ENCODE assay signal across 8 mouse cellular contexts in the genomic region with DNA sequence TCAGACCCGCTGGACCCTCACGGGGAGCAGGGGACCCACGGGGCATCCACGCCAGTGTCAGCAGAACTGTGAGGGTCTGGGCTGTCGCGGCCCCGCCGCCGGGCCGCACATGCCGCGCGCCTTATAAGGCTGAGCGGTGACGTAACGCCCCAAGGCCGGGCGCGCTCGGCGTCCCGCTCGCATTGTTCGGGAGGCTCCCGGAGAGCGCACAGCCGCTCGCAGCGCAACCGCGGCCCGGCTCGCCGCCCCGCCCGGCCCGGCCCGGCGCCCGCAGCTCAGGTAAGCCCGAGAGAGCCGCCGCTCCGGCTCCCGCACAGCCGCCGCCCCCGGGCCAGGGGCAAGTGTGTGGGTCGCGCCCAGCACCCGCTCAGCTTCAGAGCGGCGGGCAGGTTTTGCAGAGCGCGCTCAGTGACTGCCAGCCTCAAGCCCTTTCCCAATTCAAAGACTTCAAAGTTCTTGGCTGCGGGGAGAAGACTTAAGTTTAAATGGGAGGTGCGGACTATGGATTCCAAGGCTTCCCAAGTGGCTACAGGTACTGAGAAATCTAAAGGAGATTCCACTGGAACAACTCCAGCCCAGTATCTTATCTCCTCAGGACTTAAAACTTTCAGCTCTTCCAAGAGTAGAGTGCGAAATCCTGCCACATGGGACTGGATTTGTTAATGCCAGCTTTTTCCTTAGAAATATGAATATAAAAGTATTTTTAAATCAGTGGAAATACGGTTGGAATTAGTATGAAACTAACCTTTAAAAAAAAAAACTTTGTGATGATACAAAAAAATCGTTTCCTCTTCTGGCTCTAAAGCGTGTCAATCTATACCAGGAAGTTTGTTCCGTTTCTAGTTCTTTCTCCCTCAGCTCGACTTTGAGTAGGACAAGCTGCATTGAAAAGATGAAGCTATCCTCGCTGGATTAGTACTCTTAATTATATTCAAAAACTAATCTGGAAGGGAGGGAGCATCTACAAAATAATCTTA. TPM values are rescaled to one million over a fixed set of nuclear protein-coding genes. Genes with fewer than 3 reads are reported as not detected.
A peak's percentile ranks its signal among the peaks of the same experiment; 100 is the strongest.
DNase-seq lines count a peak whose midpoint lies in the region; ATAC-seq and TF ChIP-seq lines count a peak whose summit lies in the region.

No protein-coding gene starts in this region.

- no peaks in the 10 kb centered on the region for H3K27me3 ChIP-seq in C2C12 (ENCODE audit: control insufficient read depth, insufficient read depth, insufficient read length)
- H3K27me3 ChIP-seq in forebrain, embryonic 10.5 days (ENCODE audit: poor library complexity, severe bottlenecking) = peaks cover 11% of the 10 kb centered on the region
- no peaks in the 10 kb centered on the region for H3K27me3 ChIP-seq in heart, embryonic 16.5 days (ENCODE audit: control insufficient read depth, insufficient read depth, low read length)
- H3K27me3 ChIP-seq in neural tube, embryonic 13.5 days = peaks cover 8% of the 10 kb centered on the region

- H3K79me2 ChIP-seq in C2C12 (ENCODE audit: control insufficient read depth, insufficient read depth) = peaks cover 52% of the 10 kb centered on the region

- peak overlapping the region; percentile 97 for H3ac ChIP-seq in C2C12 (ENCODE audit: control insufficient read depth, insufficient read length, low read depth)

- peak overlapping the region; percentile 39 for H3K4me3 ChIP-seq in C2C12 (ENCODE audit: insufficient read depth, poor library complexity, severe bottlenecking)
- H3K4me3 ChIP-seq in forebrain, embryonic 10.5 days = peak overlapping the region; percentile 75
- peak overlapping the region; percentile 73 for H3K4me3 ChIP-seq in heart, embryonic 16.5 days (ENCODE audit: low read length)
- peak overlapping the region; percentile 70 for H3K4me3 ChIP-seq in neural tube, embryonic 13.5 days

- peaks cover 35% of the 10 kb centered on the region for H3K36me3 ChIP-seq in C2C12 (ENCODE audit: control insufficient read depth, insufficient read depth)
- no peaks in the 10 kb centered on the region for H3K36me3 ChIP-seq in forebrain, embryonic 10.5 days (replicated peaks)
- H3K36me3 ChIP-seq in heart, embryonic 16.5 days (ENCODE audit: control insufficient read depth, insufficient read depth) = peaks cover 4% of the 10 kb centered on the region; the same call in 1 of the 2 replicates
- no peaks in the 10 kb centered on the region for H3K36me3 ChIP-seq in neural tube, embryonic 13.5 days

- peak overlapping the region; percentile 92 for H3K9ac ChIP-seq in heart, embryonic 16.5 days (ENCODE audit: low read length)
- H3K9ac ChIP-seq in neural tube, embryonic 13.5 days = peak overlapping the region; percentile 84

- H3K4me2 ChIP-seq in heart, embryonic 16.5 days (ENCODE audit: low read depth, low read length) = peak overlapping the region; percentile 97
- H3K4me2 ChIP-seq in neural tube, embryonic 13.5 days = peak overlapping the region; percentile 87

- no peak for TF ChIP-seq CTCF in C2C12 (IDR thresholded peaks at IDR 0.05; ENCODE audit: control insufficient read depth, insufficient read depth, insufficient read length)

- ATAC-seq in heart, embryonic 16.5 days (replicated peaks; ENCODE audit: extremely low read depth, insufficient read depth, low FRiP score) = peak; percentile 96
- ATAC-seq in neural tube, embryonic 13.5 days (ENCODE audit: low read depth) = peak; percentile 98

- H3K79me3 ChIP-seq in C2C12 (ENCODE audit: low read depth) = peaks cover 51% of the 10 kb centered on the region

- H3K27ac ChIP-seq in forebrain, embryonic 10.5 days = peak overlapping the region; percentile 92
- peak overlapping the region; percentile 85 for H3K27ac ChIP-seq in heart, embryonic 16.5 days (ENCODE audit: low read length)
- H3K27ac ChIP-seq in neural tube, embryonic 13.5 days (replicated peaks) = no peak overlapping the region

- H3K4me1 ChIP-seq in forebrain, embryonic 10.5 days = peaks cover 28% of the 10 kb centered on the region
- H3K4me1 ChIP-seq in heart, embryonic 16.5 days (ENCODE audit: control insufficient read depth, insufficient read depth, low read length) = peaks cover 22% of the 10 kb centered on the region
- 0 out of 2 replicates have a peak, but pooled peaks cover 6% of the 10 kb centered on the region for H3K4me1 ChIP-seq in neural tube, embryonic 13.5 days (replicated peaks)

- 3% methylated on average over 64 of the region's 64 CpGs for whole genome bisulfite sequencing in forebrain, embryonic 10.5 days
- WGBS in heart, embryonic 16.5 days = 1% methylated on average over 57 of the region's 64 CpGs
- 2% methylated on average over 52 of the region's 64 CpGs for WGBS in neural tube, embryonic 13.5 days

- H3K9me3 ChIP-seq in forebrain, embryonic 10.5 days = no peaks in the 10 kb centered on the region
- no peaks in the 10 kb centered on the region for H3K9me3 ChIP-seq in heart, embryonic 16.5 days (replicated peaks; ENCODE audit: control insufficient read depth, low read length)
- H3K9me3 ChIP-seq in neural tube, embryonic 13.5 days = no peaks in the 10 kb centered on the region

- peak; percentile 86 for DNase-seq in adrenal gland, postnatal 14 days
- peak; percentile 74 for DNase-seq in forebrain, embryonic 10.5 days (ENCODE audit: extremely low spot score, low spot score)
- peak; percentile 87 for DNase-seq in kidney, postnatal 14 days
- DNase-seq in lung, adult 18-20 months = peak; percentile 80 to 84
- DNase-seq in testis, postnatal 10 days (ENCODE audit: low spot score) = peak; percentile 84

TF ChIP-seq in C2C12, 6 proteins besides CTCF, POLR2A, EP300 and RAD21:
- no peak for TF ChIP-seq FOSL1 (IDR thresholded peaks at IDR 0.05; ENCODE audit: insufficient read depth, low read length, poor library complexity, severe bottlenecking)
- TF ChIP-seq USF1 (IDR thresholded peaks at IDR 0.05; ENCODE audit: low read depth) = no peak
- TF ChIP-seq MAX (IDR thresholded peaks at IDR 0.05) = peak; percentile 77
- no peak for TF ChIP-seq CEBPB (IDR thresholded peaks at IDR 0.05; ENCODE audit: low read depth)

RNA-seq across cellular contexts. Expression of a gene that starts 57.3 kb away (rescaled TPM):
- polyA plus RNA-seq in C2C12 (2012; fragmentation: generic; extraction: Trizol) = 37.5 TPM
- 17.1 and 20.6 TPM in 2 replicates for total RNA-seq in adrenal gland, postnatal 14 days (2021)
- 62.1 and 63.6 TPM in 2 replicates for polyA plus RNA-seq in forebrain, embryonic 10.5 days (2016; fragmentation: Nextera tagmentation; extraction: Ambion mirVana)
- 38.6 and 39.5 TPM in 2 replicates for polyA plus RNA-seq in heart, embryonic 16.5 days (2015; fragmentation: Nextera tagmentation; extraction: Ambion mirVana)
- 34.0 and 37.8 TPM in 2 replicates for polyA plus RNA-seq in neural tube, embryonic 13.5 days (2015; fragmentation: Nextera tagmentation; extraction: Ambion mirVana)
